In the genomic region with DNA sequence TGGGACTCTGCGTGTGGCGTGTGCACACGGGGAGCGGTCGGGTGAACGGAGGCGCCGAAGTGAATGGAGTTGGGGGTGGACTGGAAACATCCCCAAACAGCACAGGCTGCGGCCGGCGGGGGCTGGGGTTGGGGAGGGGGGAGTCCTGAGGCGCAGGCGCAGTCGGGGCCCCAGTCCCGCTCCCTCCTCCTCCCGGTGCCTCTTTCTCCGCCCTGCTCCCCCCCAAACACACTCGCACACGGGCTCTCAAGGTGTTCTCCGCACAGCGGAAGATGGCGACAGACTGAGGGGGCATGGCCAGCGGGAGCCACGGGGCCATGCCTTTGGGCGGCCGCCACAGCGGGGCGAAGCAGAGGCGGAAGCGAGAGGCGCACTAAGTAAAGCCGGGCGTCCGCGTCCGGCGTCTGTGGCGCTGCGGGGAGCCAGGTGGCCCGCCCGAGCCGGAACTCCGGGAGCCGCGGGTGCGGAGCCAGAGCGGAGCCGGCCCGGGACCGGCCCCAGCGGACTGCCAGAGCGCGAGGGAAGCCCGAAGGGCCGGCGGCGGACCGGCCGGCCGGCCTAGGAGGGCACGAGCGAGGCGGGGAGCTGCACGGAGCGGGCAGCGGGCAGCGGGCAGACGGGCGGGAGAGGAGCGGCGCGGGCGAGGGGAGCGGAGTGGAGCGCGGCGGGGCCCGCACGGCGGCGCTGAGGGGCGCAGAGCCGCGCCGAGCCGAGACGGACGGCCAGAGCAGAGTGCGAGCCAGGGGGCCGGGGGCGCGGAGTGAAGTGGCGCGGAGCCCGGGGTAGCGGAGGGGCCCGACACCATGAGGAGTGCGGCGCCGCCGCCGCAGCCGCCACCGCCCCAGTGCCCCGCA, we compare ENCODE assay signal across 10 mouse cellular contexts. TPM values are rescaled to one million over a fixed set of nuclear protein-coding genes. Genes with fewer than 3 reads are reported as not detected.
DNase-seq lines count a peak whose midpoint lies in the region; ATAC-seq and TF ChIP-seq lines count a peak whose summit lies in the region.
"Had no signal": no experiment of that assay in that cellular context is flagged by ENCODE, and none has a peak within 500 bp of the region (broad histone marks: within the 10 kb centered on the region; RNA-seq: fewer than 3 reads in every experiment).

No protein-coding gene starts in this region.

- H3K27ac ChIP-seq in lung, embryonic 14.5 days (ENCODE audit: low read depth) = no peak overlapping the region
- H3K27ac ChIP-seq in hindbrain, embryonic 10.5 days = peak overlapping the region; percentile 83
- H3K27ac ChIP-seq in stomach, embryonic 15.5 days = no peak overlapping the region
- H3K27ac ChIP-seq: macrophage had no signal

- H3K4me1 ChIP-seq in lung, embryonic 14.5 days (ENCODE audit: insufficient read depth) = no peaks in the 10 kb centered on the region
- H3K4me1 ChIP-seq in hindbrain, embryonic 10.5 days (replicated peaks) = peaks cover 12% of the 10 kb centered on the region; the same call in 1 of the 2 replicates
- no peaks in the 10 kb centered on the region; the same call in 1 of the 2 replicates for H3K4me1 ChIP-seq in stomach, embryonic 15.5 days

- peak overlapping the region; percentile 69 for H3K4me2 ChIP-seq in lung, embryonic 14.5 days
- peak overlapping the region; percentile 76 for H3K4me2 ChIP-seq in stomach, embryonic 15.5 days

- H3K9ac ChIP-seq in lung, embryonic 14.5 days = no peak overlapping the region
- no peak overlapping the region for H3K9ac ChIP-seq in stomach, embryonic 15.5 days

- peak overlapping the region; percentile 41 for H3K4me3 ChIP-seq in lung, embryonic 14.5 days (ENCODE audit: low read depth, low read length)
- peak overlapping the region; percentile 62 for H3K4me3 ChIP-seq in hindbrain, embryonic 10.5 days
- H3K4me3 ChIP-seq in stomach, embryonic 15.5 days (replicated peaks) = peak overlapping the region; percentile 46

- no peaks in the 10 kb centered on the region for H3K9me3 ChIP-seq in lung, embryonic 14.5 days (ENCODE audit: low read depth, low read length)
- H3K9me3 ChIP-seq in hindbrain, embryonic 10.5 days = peaks cover 11% of the 10 kb centered on the region
- no peaks in the 10 kb centered on the region for H3K9me3 ChIP-seq in stomach, embryonic 15.5 days

- no peaks in the 10 kb centered on the region for H3K36me3 ChIP-seq in lung, embryonic 14.5 days (ENCODE audit: insufficient read depth)
- no peaks in the 10 kb centered on the region for H3K36me3 ChIP-seq in hindbrain, embryonic 10.5 days
- H3K36me3 ChIP-seq in stomach, embryonic 15.5 days = no peaks in the 10 kb centered on the region

- peak; percentile 4 for DNase-seq in lung, embryonic 14.5 days
- DNase-seq in lung, postnatal 4 days = no peak
- peak; percentile 64 to 78 for DNase-seq in cerebellum, postnatal 10 days
- DNase-seq in hindbrain, embryonic 10.5 days (ENCODE audit: low spot score) = peak; percentile 50
- DNase-seq in layer of hippocampus, postnatal 10 days (ENCODE audit: low spot score in 2 of 2) = peak; percentile 37 to 65
- DNase-seq in lung, postnatal 36 days = peak; percentile 5
- no peak for DNase-seq in urinary bladder, postnatal 14 days (ENCODE audit: low spot score)

- TF ChIP-seq CTCF in lung, embryonic 14.5 days (IDR thresholded peaks at IDR 0.05; ENCODE audit: low read depth) = no peak

- H3K27me3 ChIP-seq in lung, embryonic 14.5 days (ENCODE audit: insufficient read depth, low read length) = peaks cover 31% of the 10 kb centered on the region
- H3K27me3 ChIP-seq in hindbrain, embryonic 10.5 days (ENCODE audit: insufficient read depth, poor library complexity, severe bottlenecking) = peaks cover 78% of the 10 kb centered on the region
- H3K27me3 ChIP-seq in stomach, embryonic 15.5 days (replicated peaks) = peaks cover 44% of the 10 kb centered on the region

- ATAC-seq in lung, embryonic 14.5 days (ENCODE audit: insufficient read depth) = peak; percentile 81
- ATAC-seq in stomach, embryonic 15.5 days (ENCODE audit: insufficient read depth, low FRiP score, low read depth) = peak; percentile 69
- ATAC-seq: Patski had no signal

- 17% methylated on average over 46 of the region's 105 CpGs for WGBS in lung, embryonic 14.5 days
- 32% methylated on average over 105 of the region's 105 CpGs for WGBS in hindbrain, embryonic 10.5 days
- WGBS in stomach, embryonic 15.5 days = 22% methylated on average over 58 of the region's 105 CpGs

RNA-seq across cellular contexts. Expression of a gene that starts 0.7 kb away (rescaled TPM):
- 0.04 TPM in 1 of 2 replicates, not detected in the other for polyA plus RNA-seq in lung, embryonic 14.5 days (2014; fragmentation: Nextera tagmentation; extraction: Ambion mirVana)
- polyA plus RNA-seq in hindbrain, embryonic 10.5 days (2016; fragmentation: Nextera tagmentation; extraction: Ambion mirVana) = 0.51 and 0.69 TPM in 2 replicates
- total RNA-seq in layer of hippocampus, postnatal 10 days (2021) = 10 to 100 TPM; 21.7 to 23.1 TPM
- polyA plus RNA-seq in stomach, embryonic 15.5 days (2015; fragmentation: Nextera tagmentation; extraction: Ambion mirVana) = 0.08 TPM in 2 replicates
- polyA plus RNA-seq: macrophage, Patski had no signal

Comparison
In these comparisons a context has a peak if more than half of its experiments do, and no peak if none do; other contexts are left out.
1. DNase-seq: peak in lung, embryonic 14.5 days (single experiment), cerebellum, postnatal 10 days (2 of 2), hindbrain, embryonic 10.5 days (single experiment), layer of hippocampus, postnatal 10 days (2 of 2) and lung, postnatal 36 days (single experiment); none in lung, postnatal 4 days (0 of 2) and urinary bladder, postnatal 14 days (single experiment).
2. Peak in every context shown above with its lines, with median percentiles within 50 percentile points of each other: H3K4me3 ChIP-seq.